Mouse (Mus musculus) brown adipose tissue, adult 24 weeks (tissue): ENCODE results near the gene Tcaf2. TPM values are rescaled to one million over a fixed set of nuclear protein-coding genes. Genes with fewer than 3 reads are reported as not detected.

ENCODE experiments used
- H3K27ac ChIP-seq: fragments of 200-500 bp; replicated peaks from 2 replicates; pipeline ENCODE4 v1.5.1; 2012; ENCODE audit warnings: low read depth, mild to moderate bottlenecking, low read length
- H3K4me1 ChIP-seq: fragments of 200-500 bp; 2 replicates; pipeline ENCODE4 v1.6.1; 2012; ENCODE audit warnings: low read length, mixed read lengths; ENCODE audit not compliant: control insufficient read depth, insufficient read depth, insufficient read length
- H3K4me3 ChIP-seq: fragments of 200-500 bp; 2 replicates; pipeline ENCODE4 v1.5.1; 2012; ENCODE audit warnings: low read depth, mild to moderate bottlenecking, low read length, moderate library complexity; ENCODE audit not compliant: insufficient read depth
- polyA plus RNA-seq: library from polyadenylated mRNA; stranded (reverse); fragments of >200 nt; gene quantifications from 2 replicates; pipeline ENCODE4 v1.2.4, GENCODE M21; 2012; ENCODE audit not compliant: missing spikeins, insufficient read depth, insufficient read length

The Tcaf2 gene
- polyA plus RNA-seq, 1 experiment = 4.1 TPM

- Histone ChIP-seq H3K4me3 (no peak overlapping the region), H3K4me1 (no peaks in the 10 kb centered on the region), H3K27ac (no peak overlapping the region)
These were observed 51.7 kb downstream of the Tcaf2 start for GRCm38 (mm10) chr6:42593138-42593882.

GRCm38 (mm10) chr6:42586569-42586968, 58.5 kb downstream of the Tcaf2 start:
- Histone ChIP-seq H3K4me3 (no peak overlapping the region), H3K4me1 (no peaks in the 10 kb centered on the region), H3K27ac (no peak overlapping the region)

GRCm38 (mm10) chr6:42583488-42583872, 61.6 kb downstream of the Tcaf2 start:
- Histone ChIP-seq H3K4me1 (no peaks in the 10 kb centered on the region), H3K27ac (no peak overlapping the region), H3K4me3 (no peak overlapping the region)

GRCm38 (mm10) chr6:42582741-42583487, 62.1 kb downstream of the Tcaf2 start:
- H3K27ac ChIP-seq = no peak overlapping the region
- no peaks in the 10 kb centered on the region for H3K4me1 ChIP-seq
- no peak overlapping the region for H3K4me3 ChIP-seq

GRCm38 (mm10) chr6:42578678-42579077, 66.4 kb downstream of the Tcaf2 start:
- H3K4me3 ChIP-seq = no peak overlapping the region
- no peaks in the 10 kb centered on the region for H3K4me1 ChIP-seq
- H3K27ac ChIP-seq = no peak overlapping the region

- Histone ChIP-seq H3K4me1 (no peaks in the 10 kb centered on the region), H3K27ac (no peak overlapping the region), H3K4me3 (no peak overlapping the region)
These were observed 67.6 kb downstream of the Tcaf2 start for GRCm38 (mm10) chr6:42577433-42577832.

Other genes starting within 250 kb of the Tcaf2 start
- gene Tas2r143, start 245.0 kb downstream of the Tcaf2 start, polyA plus RNA-seq = not detected in 2 replicates
- not detected in 2 replicates for gene Tas2r135, start 239.8 kb downstream of the Tcaf2 start, polyA plus RNA-seq
- gene Tas2r126, start 210.7 kb downstream of the Tcaf2 start, polyA plus RNA-seq = not detected in 2 replicates
- gene Olfr458, start 180.1 kb downstream of the Tcaf2 start, polyA plus RNA-seq = not detected in 2 replicates
- gene Olfr457, start 168.9 kb downstream of the Tcaf2 start, polyA plus RNA-seq = not detected in 2 replicates
- gene Olfr456, start 158.0 kb downstream of the Tcaf2 start, polyA plus RNA-seq = not detected in 2 replicates
- not detected in 2 replicates for gene Olfr455, start 97.7 kb downstream of the Tcaf2 start, polyA plus RNA-seq
- not detected in 2 replicates for gene Tcaf3, start 47.6 kb downstream of the Tcaf2 start, polyA plus RNA-seq
- 7.3 and 8.3 TPM in 2 replicates for gene Tcaf1, start 64.8 kb upstream of the Tcaf2 start, polyA plus RNA-seq
- gene Olfr453, start 94.1 kb upstream of the Tcaf2 start, polyA plus RNA-seq = not detected in 2 replicates
- not detected in 2 replicates for gene Olfr38, start 111.2 kb upstream of the Tcaf2 start, polyA plus RNA-seq
- not detected in 2 replicates for gene Olfr452, start 139.8 kb upstream of the Tcaf2 start, polyA plus RNA-seq
- not detected in 2 replicates for gene Olfr450, start 166.7 kb upstream of the Tcaf2 start, polyA plus RNA-seq
- not detected in 2 replicates for gene Olfr449, start 189.1 kb upstream of the Tcaf2 start, polyA plus RNA-seq
- not detected in 2 replicates for gene Olfr448, start 245.2 kb upstream of the Tcaf2 start, polyA plus RNA-seq